Mouse (Mus musculus): Measurements from ENCODE around the gene Olfm2. TPM values are rescaled to one million over a fixed set of nuclear protein-coding genes. Genes with fewer than 3 reads are reported as not detected.
"Not testable (repeated sequence)": the region's sequence is repeated elsewhere in the genome, so short reads cannot be mapped to it uniquely, and the experiment has no call there.

Olfm2 gene
- total RNA-seq, 2 experiments from 2014 or later: 0.53 to 0.58 TPM

- DNase-seq (ENCODE audit: low spot score in 2 of 2): peak; percentile 56 to 68
Measured at GRCm38 (mm10) chr9:20662325-20662724, 83.8 kb downstream of the Olfm2 start.

- DNase-seq (ENCODE audit: low spot score in 2 of 2): peak in 1 of 2 experiments; percentile 40
Measured at GRCm38 (mm10) chr9:20657546-20657945, 88.6 kb downstream of the Olfm2 start.

GRCm38 (mm10) chr9:20653859-20654258, 92.3 kb downstream of the Olfm2 start:
- DNase-seq (ENCODE audit: low spot score in 2 of 2): no peak

- no peak for DNase-seq (ENCODE audit: low spot score in 2 of 2)
Measured at GRCm38 (mm10) chr9:20652260-20652658, 93.9 kb downstream of the Olfm2 start.

- DNase-seq (ENCODE audit: low spot score in 2 of 2): peak; percentile 90 to 91
Measured at GRCm38 (mm10) chr9:20651602-20652259, 94.4 kb downstream of the Olfm2 start, which contains the start of gene Pin1. Pin1 (plus strand) TSS chr9:20652095.

- DNase-seq (ENCODE audit: low spot score in 2 of 2): no peak
Measured at GRCm38 (mm10) chr9:20645121-20645520, 101.0 kb downstream of the Olfm2 start.

GRCm38 (mm10) chr9:20644360-20645081, 101.6 kb downstream of the Olfm2 start, which contains the start of gene Fbxl12:
Fbxl12 (minus strand) TSS chr9:20644767.
- peak; percentile 66 to 67 for DNase-seq (ENCODE audit: low spot score in 2 of 2)

GRCm38 (mm10) chr9:20643781-20644180, 102.4 kb downstream of the Olfm2 start:
- no peak for DNase-seq (ENCODE audit: low spot score in 2 of 2)

- peak; percentile 68 to 71 for DNase-seq (ENCODE audit: low spot score in 2 of 2)
Measured at GRCm38 (mm10) chr9:20642896-20643466, 103.2 kb downstream of the Olfm2 start.

- peak; percentile 50 for DNase-seq (ENCODE audit: low spot score in 2 of 2)
Measured at GRCm38 (mm10) chr9:20642101-20642895, 103.9 kb downstream of the Olfm2 start, which contains the start of gene Ubl5. Ubl5 (plus strand) TSS chr9:20642878.

GRCm38 (mm10) chr9:20641501-20641900, 104.6 kb downstream of the Olfm2 start:
- DNase-seq (ENCODE audit: low spot score in 2 of 2): no peak

GRCm38 (mm10) chr9:20639486-20639885, 106.7 kb downstream of the Olfm2 start:
- DNase-seq (ENCODE audit: low spot score in 2 of 2): no peak

GRCm38 (mm10) chr9:20638552-20638951, 107.6 kb downstream of the Olfm2 start:
- DNase-seq (ENCODE audit: low spot score in 2 of 2): no peak

- no peak for DNase-seq (ENCODE audit: low spot score in 2 of 2)
Measured at GRCm38 (mm10) chr9:20636790-20637189, 109.4 kb downstream of the Olfm2 start.

- no peak for DNase-seq (ENCODE audit: low spot score in 2 of 2)
Measured at GRCm38 (mm10) chr9:20636256-20636655, 109.9 kb downstream of the Olfm2 start.

GRCm38 (mm10) chr9:20635676-20636075, 110.5 kb downstream of the Olfm2 start:
- not testable (repeated sequence) for DNase-seq (ENCODE audit: low spot score in 2 of 2)

- no peak for DNase-seq (ENCODE audit: low spot score in 2 of 2)
Measured at GRCm38 (mm10) chr9:20631332-20631731, 114.8 kb downstream of the Olfm2 start.
